Mouse (Mus musculus): ENCODE measurements around the gene Atp8a1. TPM values are rescaled to one million over a fixed set of nuclear protein-coding genes. Genes with fewer than 3 reads are reported as not detected.
A peak's percentile ranks its signal among the peaks of the same experiment; 100 is the strongest.
"Not testable (repeated sequence)": the region's sequence is repeated elsewhere in the genome, so short reads cannot be mapped to it uniquely, and the experiment has no call there.

Gene Atp8a1
- polyA plus RNA-seq, 1 experiment from 2014 or later, result 45.2 TPM

DNA sequence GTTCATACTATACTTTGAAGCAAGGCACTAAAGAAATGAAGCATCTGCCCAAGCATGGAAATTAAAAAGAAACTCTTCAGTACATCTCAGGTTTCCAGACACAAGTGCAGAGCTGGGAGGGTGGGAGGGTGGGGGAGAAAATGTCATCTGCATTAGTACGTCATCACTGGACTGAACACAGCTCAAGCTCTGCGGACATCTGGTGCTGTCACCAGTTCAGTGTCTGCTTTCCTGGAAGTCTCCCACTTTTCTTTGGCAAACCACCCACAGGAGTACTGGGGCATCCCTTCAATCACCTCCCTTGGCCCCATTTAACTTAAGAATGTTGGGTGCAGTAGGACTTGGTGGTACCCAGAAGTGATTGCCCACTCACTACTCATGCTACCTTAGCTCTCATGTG, 22.6 kb downstream of the Atp8a1 start:
- Histone ChIP-seq H3K36me3 (no peaks in the 10 kb centered on the region), H3K9me3 (replicated peaks) (no peaks in the 10 kb centered on the region), H3K27ac (no peak overlapping the region), H3K4me1 (replicated peaks) (peaks cover 68% of the 10 kb centered on the region), H3K4me3 (replicated peaks) (no peak overlapping the region), H3K4me2 (no peak overlapping the region), H3K9ac (no peak overlapping the region), H3K27me3 (no peaks in the 10 kb centered on the region)
- DNase-seq (no peak), ATAC-seq (ENCODE audit: low read depth) (no peak)
- 90% methylated on average over 2 of the region's 2 CpGs for WGBS (ENCODE audit: insufficient replicate concordance)

DNA sequence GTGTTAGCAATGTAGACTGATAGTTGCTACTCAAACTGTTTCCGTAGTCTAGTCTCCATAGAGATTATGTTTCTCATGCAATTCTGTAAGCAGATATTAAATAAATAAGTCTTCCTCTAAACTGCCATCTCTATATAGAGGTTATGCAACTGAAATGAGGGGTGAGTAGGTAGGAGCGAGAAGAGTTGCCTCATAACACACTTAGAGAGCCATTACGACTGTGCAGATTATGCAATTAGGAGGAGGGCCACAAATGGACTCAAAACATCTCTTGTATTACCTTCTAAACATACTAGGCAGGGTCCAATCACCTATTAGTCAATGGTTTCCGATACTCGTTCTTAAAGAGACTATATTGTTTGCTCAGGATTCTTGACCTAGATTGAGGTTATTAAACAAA, 23.5 kb downstream of the Atp8a1 start:
- 77% methylated on average over 5 of the region's 5 CpGs for WGBS (ENCODE audit: insufficient replicate concordance)
- DNase-seq, result no peak
- no peak overlapping the region for H3K9ac ChIP-seq
- no peak overlapping the region for H3K27ac ChIP-seq
- no peak overlapping the region for H3K4me2 ChIP-seq
- no peaks in the 10 kb centered on the region for H3K27me3 ChIP-seq
- H3K4me1 ChIP-seq (replicated peaks), result peaks cover 63% of the 10 kb centered on the region
- no peaks in the 10 kb centered on the region for H3K36me3 ChIP-seq
- H3K9me3 ChIP-seq (replicated peaks), result no peaks in the 10 kb centered on the region
- no peak overlapping the region for H3K4me3 ChIP-seq (replicated peaks)
- no peak for ATAC-seq (ENCODE audit: low read depth)

DNA sequence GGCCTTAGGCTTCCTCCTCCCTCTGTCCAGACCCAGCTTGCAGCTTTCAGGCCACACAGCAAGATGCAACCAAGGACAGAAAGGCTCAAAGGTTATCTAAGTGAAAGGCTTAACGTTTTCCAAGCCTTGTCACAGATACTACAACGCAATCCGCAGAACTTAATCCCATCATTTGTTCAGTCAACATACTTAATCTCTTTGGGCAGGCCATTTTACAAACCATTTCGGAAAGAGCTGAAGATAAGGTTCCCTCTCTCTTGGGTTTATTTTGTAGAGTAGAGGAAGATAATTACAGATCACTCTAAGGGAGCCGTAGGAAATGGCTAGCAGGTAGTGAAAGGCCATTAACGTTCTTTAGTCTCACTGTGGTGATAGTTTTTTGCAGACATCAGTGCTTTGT, 24.6 kb downstream of the Atp8a1 start:
- Histone ChIP-seq H3K4me1 (replicated peaks) (peaks cover 65% of the 10 kb centered on the region), H3K4me2 (peak overlapping the region; percentile 38), H3K27ac (peak overlapping the region; percentile 72), H3K4me3 (replicated peaks) (no peak overlapping the region), H3K36me3 (no peaks in the 10 kb centered on the region), H3K9me3 (replicated peaks) (no peaks in the 10 kb centered on the region), H3K9ac (no peak overlapping the region), H3K27me3 (no peaks in the 10 kb centered on the region)
- ATAC-seq (ENCODE audit: low read depth) (0 out of 2 replicates have a peak, but pooled peaks have one; percentile 27), DNase-seq (no peak)
- WGBS (ENCODE audit: insufficient replicate concordance), result 19% methylated on average over 6 of the region's 6 CpGs

DNA sequence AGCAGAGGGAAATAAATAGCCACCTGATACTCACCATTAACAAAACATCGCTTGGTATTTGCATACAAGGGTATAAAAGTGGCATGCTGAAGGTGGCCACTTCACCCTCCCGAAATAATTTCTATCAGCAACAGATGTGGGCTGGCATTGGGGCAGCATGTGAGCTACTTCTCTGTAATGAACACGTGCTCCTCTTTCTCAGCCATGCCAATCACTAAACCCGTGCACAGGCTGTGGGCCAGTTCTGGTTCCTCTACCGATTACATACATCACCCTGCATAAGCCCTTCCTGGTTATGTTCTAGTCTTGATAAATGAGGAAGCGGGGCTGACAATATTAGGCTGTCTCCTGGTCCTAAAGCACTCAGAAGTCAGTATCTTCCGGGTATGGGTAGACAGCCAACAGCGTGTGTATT, 25.2 kb downstream of the Atp8a1 start:
- Histone ChIP-seq H3K27ac (peak overlapping the region; percentile 72), H3K36me3 (no peaks in the 10 kb centered on the region), H3K27me3 (no peaks in the 10 kb centered on the region), H3K4me2 (peak overlapping the region; percentile 38), H3K9me3 (replicated peaks) (no peaks in the 10 kb centered on the region), H3K4me1 (replicated peaks) (peaks cover 71% of the 10 kb centered on the region), H3K4me3 (replicated peaks) (no peak overlapping the region), H3K9ac (no peak overlapping the region)
- DNase-seq (peak; percentile 25), ATAC-seq (ENCODE audit: low read depth) (peak; percentile 60)
- 25% methylated on average over 8 of the region's 8 CpGs for WGBS (ENCODE audit: insufficient replicate concordance)

DNA sequence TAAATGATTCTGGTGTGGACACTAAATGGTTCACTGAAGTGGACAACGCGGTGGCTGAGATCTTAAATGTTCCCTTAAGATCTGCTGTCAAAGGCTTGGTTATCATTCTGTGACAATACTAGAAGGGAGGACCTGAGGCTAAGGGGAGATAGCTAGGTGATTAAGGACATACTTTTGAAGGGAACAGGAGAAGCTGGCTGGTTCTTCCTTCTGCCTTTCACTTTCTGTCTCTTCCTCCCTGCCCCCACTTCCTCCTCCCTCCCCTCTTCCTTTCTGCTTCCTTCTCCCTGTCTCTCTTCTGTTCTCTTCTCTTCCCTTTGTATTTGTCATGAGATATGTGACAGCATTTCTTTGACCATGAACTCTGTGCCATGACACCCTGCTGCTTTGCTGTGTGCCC, 26.0 kb downstream of the Atp8a1 start:
- peak overlapping the region; percentile 16; the same call in 1 of the 2 replicates for H3K4me3 ChIP-seq (replicated peaks)
- no peak for DNase-seq
- no peaks in the 10 kb centered on the region for H3K27me3 ChIP-seq
- peaks cover 75% of the 10 kb centered on the region for H3K4me1 ChIP-seq (replicated peaks)
- no peaks in the 10 kb centered on the region for H3K9me3 ChIP-seq (replicated peaks)
- peak overlapping the region; percentile 51 for H3K9ac ChIP-seq
- H3K36me3 ChIP-seq, result no peaks in the 10 kb centered on the region
- peak overlapping the region; percentile 80 for H3K27ac ChIP-seq
- WGBS (ENCODE audit: insufficient replicate concordance), result 32% methylated on average over 2 of the region's 2 CpGs
- peak overlapping the region; percentile 52 for H3K4me2 ChIP-seq
- peak; percentile 37; the same call in 1 of the 2 replicates for ATAC-seq (ENCODE audit: low read depth)

DNA sequence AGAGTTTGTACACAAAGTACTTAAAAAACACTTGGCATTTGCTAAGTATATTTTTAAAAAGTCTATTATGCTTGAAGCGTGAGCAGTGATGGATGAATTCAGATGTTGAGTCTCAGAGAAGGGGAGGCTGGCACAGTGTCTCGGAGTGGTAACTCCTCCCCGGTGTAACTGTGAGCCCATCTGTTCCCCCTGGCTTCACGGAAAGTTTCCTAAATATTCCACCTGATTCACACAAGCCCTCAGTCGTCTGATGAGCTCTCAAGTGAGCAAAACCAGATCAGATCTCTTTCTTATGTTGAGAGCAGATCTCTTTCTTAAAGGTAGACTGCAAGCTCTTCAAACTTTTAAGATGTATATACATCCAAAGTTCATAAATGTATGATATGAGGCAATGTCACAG, 27.8 kb downstream of the Atp8a1 start:
- peak overlapping the region; percentile 30; the same call in 1 of the 2 replicates for H3K27ac ChIP-seq
- no peaks in the 10 kb centered on the region for H3K36me3 ChIP-seq
- DNase-seq, result no peak
- H3K4me3 ChIP-seq (replicated peaks), result no peak overlapping the region
- H3K4me1 ChIP-seq (replicated peaks), result peaks cover 80% of the 10 kb centered on the region
- H3K27me3 ChIP-seq, result no peaks in the 10 kb centered on the region
- no peaks in the 10 kb centered on the region for H3K9me3 ChIP-seq (replicated peaks)
- H3K4me2 ChIP-seq, result no peak overlapping the region
- no peak overlapping the region for H3K9ac ChIP-seq
- WGBS (ENCODE audit: insufficient replicate concordance), result 75% methylated on average over 5 of the region's 5 CpGs
- no peak for ATAC-seq (ENCODE audit: low read depth)

DNA sequence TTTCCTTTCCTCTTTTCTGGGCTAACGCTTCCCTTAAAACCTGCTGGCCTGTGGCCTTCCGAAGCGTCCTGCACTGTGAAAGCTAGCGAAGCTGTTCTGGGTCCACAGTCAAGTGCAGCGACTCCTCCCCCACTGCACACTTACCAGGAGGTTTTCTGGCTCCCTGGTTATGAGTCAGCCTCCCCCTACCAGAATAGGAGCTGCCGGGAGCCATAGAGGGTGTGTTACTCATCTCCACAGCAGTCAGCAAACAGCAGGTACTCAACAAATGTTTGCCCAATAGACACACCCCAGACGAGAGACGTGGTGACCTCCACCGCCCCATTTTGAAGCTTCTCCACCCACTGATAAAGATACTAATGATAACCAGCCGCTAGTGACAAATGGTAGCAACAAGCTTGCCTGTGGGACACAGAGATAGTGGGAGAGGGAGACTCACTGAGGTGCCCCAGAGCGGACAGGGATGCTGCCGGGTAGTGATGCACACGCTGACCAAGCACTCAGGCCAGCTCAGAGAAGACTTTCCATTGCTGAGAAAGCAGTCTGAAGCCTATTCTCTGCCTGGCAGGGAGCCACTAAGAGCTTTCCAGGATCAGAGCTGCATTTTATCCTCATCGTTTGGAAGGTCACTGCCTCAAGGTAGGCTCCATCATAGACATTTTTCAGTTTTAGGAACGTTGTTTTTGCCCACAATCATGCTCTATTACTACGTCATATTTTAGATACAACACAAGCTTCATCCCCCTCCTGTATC, 31.5 kb downstream of the Atp8a1 start:
- Histone ChIP-seq H3K4me2 (peak overlapping the region; percentile 70), H3K36me3 (peaks cover 12% of the 10 kb centered on the region), H3K9ac (peak overlapping the region; percentile 86), H3K4me3 (replicated peaks) (peak overlapping the region; percentile 71), H3K4me1 (replicated peaks) (peaks cover 63% of the 10 kb centered on the region), H3K9me3 (replicated peaks) (no peaks in the 10 kb centered on the region), H3K27me3 (no peaks in the 10 kb centered on the region), H3K27ac (peak overlapping the region; percentile 97)
- WGBS (ENCODE audit: insufficient replicate concordance), result 11% methylated on average over 16 of the region's 16 CpGs
- DNase-seq, result peak; percentile 84
- peak; percentile 91 for ATAC-seq (ENCODE audit: low read depth)

DNA sequence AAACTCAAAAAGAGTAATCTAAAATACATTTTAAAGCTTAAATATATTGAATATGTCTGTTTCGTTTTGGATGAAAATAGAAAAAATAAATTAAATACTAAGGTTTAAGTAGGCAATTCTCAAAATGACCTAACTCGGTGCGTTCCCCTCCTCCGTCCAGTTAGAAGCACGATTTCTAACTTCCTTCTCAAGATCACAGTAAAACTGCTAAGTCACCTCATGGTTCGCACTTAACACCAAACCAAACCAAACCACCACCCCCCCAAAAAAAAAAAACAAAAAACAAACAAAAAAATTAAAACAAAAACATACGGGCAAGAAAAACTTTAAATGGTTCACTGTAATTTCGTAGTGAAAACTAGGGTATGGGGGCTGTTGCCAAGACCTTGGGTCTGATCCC, 32.2 kb downstream of the Atp8a1 start:
- peak overlapping the region; percentile 71 for H3K4me3 ChIP-seq (replicated peaks)
- not testable (repeated sequence) for H3K27me3 ChIP-seq; ATAC-seq (ENCODE audit: low read depth); DNase-seq; H3K9me3 ChIP-seq (replicated peaks)
- H3K4me1 ChIP-seq (replicated peaks), result peaks cover 58% of the 10 kb centered on the region
- peak overlapping the region; percentile 70 for H3K4me2 ChIP-seq
- 12% methylated on average over 8 of the region's 8 CpGs for WGBS (ENCODE audit: insufficient replicate concordance)
- H3K36me3 ChIP-seq, result peaks cover 18% of the 10 kb centered on the region
- H3K9ac ChIP-seq, result peak overlapping the region; percentile 86
- peak overlapping the region; percentile 97 for H3K27ac ChIP-seq

DNA sequence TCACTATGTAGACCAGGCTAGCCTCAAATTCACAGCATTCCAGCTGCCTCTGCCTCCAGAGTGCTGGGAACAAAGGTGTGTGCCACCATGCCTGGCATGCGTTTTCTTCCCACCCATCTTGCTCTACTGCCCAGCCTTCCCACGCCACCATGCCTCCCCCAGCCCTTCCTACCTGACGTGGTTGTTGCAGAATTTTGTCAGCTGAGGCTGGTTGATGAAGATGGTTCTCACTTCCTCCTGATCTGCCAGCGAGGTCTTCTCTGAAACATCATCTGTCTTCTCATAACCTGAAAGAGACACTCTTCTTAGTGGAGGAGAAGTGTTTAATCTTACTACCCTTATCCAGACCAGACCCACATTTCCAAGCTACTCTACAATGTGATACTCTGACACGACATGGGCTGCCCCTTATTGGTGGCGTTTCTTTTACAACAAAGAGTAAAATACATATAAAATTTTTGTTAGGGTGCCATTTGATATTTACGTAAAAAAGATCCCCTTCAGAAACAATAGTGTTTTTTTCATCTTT, 32.7 kb downstream of the Atp8a1 start:
- DNase-seq, result peak; percentile 28
- peaks cover 52% of the 10 kb centered on the region for H3K4me1 ChIP-seq (replicated peaks)
- H3K36me3 ChIP-seq, result peaks cover 21% of the 10 kb centered on the region
- no peaks in the 10 kb centered on the region for H3K9me3 ChIP-seq (replicated peaks)
- H3K4me3 ChIP-seq (replicated peaks), result peak overlapping the region; percentile 70
- H3K9ac ChIP-seq, result peak overlapping the region; percentile 84
- H3K27ac ChIP-seq, result peak overlapping the region; percentile 91
- ATAC-seq (ENCODE audit: low read depth), result no peak
- WGBS (ENCODE audit: insufficient replicate concordance), result 27% methylated on average over 7 of the region's 7 CpGs
- H3K4me2 ChIP-seq, result peak overlapping the region; percentile 82
- H3K27me3 ChIP-seq, result no peaks in the 10 kb centered on the region

DNA sequence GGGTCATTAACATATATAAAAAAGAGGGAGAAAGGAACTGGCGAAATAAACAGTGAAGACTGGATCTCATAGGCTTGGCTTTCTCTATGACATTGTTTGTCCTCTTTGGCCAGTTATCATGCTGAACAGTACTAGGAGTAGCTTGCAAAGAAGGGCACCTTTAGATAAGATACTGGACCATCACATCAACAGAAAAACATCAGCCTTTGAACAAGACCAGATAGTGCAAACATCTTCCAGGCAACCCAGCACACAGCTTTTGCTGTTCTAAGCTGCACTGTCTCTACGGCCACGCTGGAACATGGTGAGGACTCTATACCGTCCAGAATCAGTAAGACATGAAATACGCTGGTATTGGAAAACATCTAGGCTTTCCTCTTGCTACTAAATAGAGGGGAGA, 33.9 kb downstream of the Atp8a1 start:
- Histone ChIP-seq H3K4me3 (replicated peaks) (peak overlapping the region; percentile 70), H3K4me1 (replicated peaks) (peaks cover 48% of the 10 kb centered on the region), H3K27me3 (no peaks in the 10 kb centered on the region), H3K9ac (peak overlapping the region; percentile 84), H3K4me2 (peak overlapping the region; percentile 82), H3K36me3 (peaks cover 27% of the 10 kb centered on the region), H3K9me3 (replicated peaks) (no peaks in the 10 kb centered on the region), H3K27ac (peak overlapping the region; percentile 91)
- ATAC-seq (ENCODE audit: low read depth) (peak; percentile 66), DNase-seq (peak; percentile 53)
- 26% methylated on average over 5 of the region's 5 CpGs for WGBS (ENCODE audit: insufficient replicate concordance)

DNA sequence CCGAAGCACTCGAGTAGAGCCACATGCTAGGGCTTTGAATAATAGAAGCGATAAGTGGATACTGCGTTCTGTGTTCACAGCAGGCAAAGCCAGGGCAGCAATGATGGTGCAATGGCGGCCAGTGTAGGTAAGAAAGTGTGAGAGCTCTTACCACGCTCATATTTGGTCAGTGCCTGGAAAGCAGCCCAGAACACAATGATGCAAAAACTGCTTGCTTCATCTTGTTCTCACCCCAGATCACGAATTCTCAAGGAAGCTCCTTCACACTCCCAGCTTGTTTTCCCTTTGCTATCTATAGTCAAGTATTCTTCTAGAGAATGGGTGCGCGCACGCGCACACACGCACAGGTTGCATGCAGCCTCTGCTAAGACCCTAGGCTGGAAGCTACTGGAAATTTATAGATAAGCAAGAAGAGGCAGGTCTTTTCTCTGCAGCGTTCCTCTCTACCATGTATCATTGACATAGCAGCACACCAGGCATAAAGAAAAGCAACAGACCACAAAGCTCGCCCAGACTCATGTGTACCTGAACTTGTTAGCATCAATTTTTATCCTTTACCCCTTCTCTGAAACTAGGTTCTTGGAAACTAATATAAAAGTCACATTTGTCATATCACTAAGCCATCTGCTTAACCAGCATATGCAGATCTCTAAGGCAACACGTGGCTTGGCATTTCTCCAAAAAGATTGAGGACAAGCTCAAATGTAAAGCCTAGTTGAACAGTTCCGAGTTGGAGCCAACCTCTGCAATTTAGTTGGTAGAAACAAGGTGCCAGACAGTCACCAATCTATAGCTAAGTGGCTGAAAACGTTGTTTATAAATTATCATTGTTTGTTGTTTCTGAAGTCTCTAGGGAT, 44.8 kb downstream of the Atp8a1 start:
- Histone ChIP-seq H3K4me3 (replicated peaks) (no peak overlapping the region), H3K36me3 (peaks cover 93% of the 10 kb centered on the region), H3K27ac (no peak overlapping the region), H3K4me1 (replicated peaks) (peaks cover 18% of the 10 kb centered on the region), H3K9ac (no peak overlapping the region), H3K27me3 (no peaks in the 10 kb centered on the region), H3K9me3 (replicated peaks) (no peaks in the 10 kb centered on the region), H3K4me2 (no peak overlapping the region)
- 77% methylated on average over 17 of the region's 17 CpGs for WGBS (ENCODE audit: insufficient replicate concordance)
- DNase-seq (no peak), ATAC-seq (ENCODE audit: low read depth) (no peak)
